In genomic region chr10:53379709-53380106, GRCm38 (mm10) we compare ENCODE assay signal across 8 mouse cellular contexts. TPM values are rescaled to one million over a fixed set of nuclear protein-coding genes. Genes with fewer than 3 reads are reported as not detected.
DNase-seq lines count a peak whose midpoint lies in the region; ATAC-seq lines count a peak whose summit lies in the region.

Gene Cep85l (minus strand): TSS chr10:53379947.

- H3K9me3 ChIP-seq in hindbrain, embryonic 14.5 days (ENCODE audit: control insufficient read depth, low read length) = no peaks in the 10 kb centered on the region

- 0% methylated on average over 31 of the region's 31 CpGs for WGBS in hindbrain, embryonic 14.5 days

- peaks cover 30% of the 10 kb centered on the region for H3K4me1 ChIP-seq in hindbrain, embryonic 14.5 days (replicated peaks; ENCODE audit: control insufficient read depth, insufficient read depth, low read length)

- peak; percentile 98 for ATAC-seq in hindbrain, embryonic 14.5 days (ENCODE audit: low FRiP score)

- H3K9ac ChIP-seq in hindbrain, embryonic 14.5 days = peak within 1 kb of the TSS; percentile 99

- H3K27ac ChIP-seq in hindbrain, embryonic 14.5 days = peak within 1 kb of the TSS; percentile 97

- H3K36me3 ChIP-seq in hindbrain, embryonic 14.5 days (replicated peaks; ENCODE audit: control insufficient read depth, insufficient read depth) = no peaks in the 10 kb centered on the region

- no peaks in the 10 kb centered on the region for H3K27me3 ChIP-seq in hindbrain, embryonic 14.5 days (ENCODE audit: control insufficient read depth, insufficient read depth, low read length)

- H3K4me2 ChIP-seq in hindbrain, embryonic 14.5 days (replicated peaks) = peak within 1 kb of the TSS; percentile 71

- DNase-seq in WW6 (ENCODE audit: low read depth, low spot score) = peak; percentile 56
- DNase-seq in cerebellum, postnatal 25 days = peak; percentile 90 to 96
- DNase-seq in frontal cortex, postnatal 25 days (ENCODE audit: low spot score in 2 of 2) = peak; percentile 68 to 82
- peak; percentile 90 for DNase-seq in hindbrain, embryonic 14.5 days (ENCODE audit: low spot score)
- peak; percentile 90 to 91 for DNase-seq in layer of hippocampus, postnatal 36 days
- peak; percentile 88 for DNase-seq in lung, postnatal 25 days (ENCODE audit: low spot score)
- DNase-seq in retina, adult 2 months (ENCODE audit: low read depth, low spot score) = peak; percentile 73
- peak; percentile 83 to 86 for DNase-seq in thymus, postnatal 36 days

- H3K4me3 ChIP-seq in hindbrain, embryonic 14.5 days (replicated peaks; ENCODE audit: low read length) = peak within 1 kb of the TSS; percentile 98

RNA-seq across cellular contexts. Expression of gene Cep85l, which starts in this region (rescaled TPM):
- 6.0 and 7.8 TPM in 2 replicates for polyA plus RNA-seq in hindbrain, embryonic 14.5 days (2014; fragmentation: Nextera tagmentation; extraction: Ambion mirVana)
- 10 to 100 TPM; 23.6 to 24.6 TPM for total RNA-seq in layer of hippocampus, postnatal 36 days (2021)

Comparison
In these comparisons a context has a peak if more than half of its experiments do, and no peak if none do; other contexts are left out.
1. Peak in every context shown above with its lines: DNase-seq, ATAC-seq, H3K4me3 ChIP-seq and H3K27ac ChIP-seq.